Mouse (Mus musculus) kidney, adult 9 months (tissue): ENCODE results near the gene Cypt2.
"Not testable (repeated sequence)": the region's sequence is repeated elsewhere in the genome, so short reads cannot be mapped to it uniquely, and the experiment has no call there.

Experiments
- DNase-seq: peaks from one replicate; pipeline ENCODE4 v3.0.0; 2022

Gene Cypt2

GRCm38 (mm10) chrX:105499472-105499871 is at the start of gene Cypt2:
Gene Cypt2, plus strand, starts transcription at chrX:105499772.
- not testable (repeated sequence) for DNase-seq

GRCm38 (mm10) chrX:105546234-105546633 is 46.7 kb downstream of the Cypt2 start:
- DNase-seq = no peak
